Mouse (Mus musculus): ENCODE measurements around the gene Itga8.

Gene Itga8

GRCm38 (mm10) chr2:12301431-12302170 lies at the start of gene Itga8:
Gene Itga8, minus strand, starts transcription at chr2:12301922.
- DNase-seq: peak; percentile 35

- DNase-seq: no peak
These were observed 47.2 kb upstream of the Itga8 start for GRCm38 (mm10) chr2:12348914-12349313.

GRCm38 (mm10) chr2:12331962-12332361 lies 30.2 kb upstream of the Itga8 start:
- no peak for DNase-seq

- DNase-seq: no peak
These were observed 27.9 kb upstream of the Itga8 start for GRCm38 (mm10) chr2:12329620-12330019.

GRCm38 (mm10) chr2:12329068-12329407 lies 27.3 kb upstream of the Itga8 start:
- no peak for DNase-seq

GRCm38 (mm10) chr2:12328355-12329067 lies 26.8 kb upstream of the Itga8 start:
- no peak for DNase-seq

GRCm38 (mm10) chr2:12327691-12328354 lies 26.1 kb upstream of the Itga8 start:
- DNase-seq: no peak

GRCm38 (mm10) chr2:12327216-12327615 lies 25.5 kb upstream of the Itga8 start:
- no peak for DNase-seq

GRCm38 (mm10) chr2:12325868-12326267 lies 24.1 kb upstream of the Itga8 start:
- DNase-seq: no peak

GRCm38 (mm10) chr2:12325417-12325816 lies 23.7 kb upstream of the Itga8 start:
- DNase-seq: no peak

GRCm38 (mm10) chr2:12320914-12321313 lies 19.2 kb upstream of the Itga8 start:
- DNase-seq: no peak

GRCm38 (mm10) chr2:12318715-12319114 lies 17.0 kb upstream of the Itga8 start:
- DNase-seq: no peak

GRCm38 (mm10) chr2:12318036-12318435 lies 16.3 kb upstream of the Itga8 start:
- DNase-seq: no peak

GRCm38 (mm10) chr2:12317343-12317742 lies 15.6 kb upstream of the Itga8 start:
- no peak for DNase-seq

GRCm38 (mm10) chr2:12316361-12316760 lies 14.6 kb upstream of the Itga8 start:
- no peak for DNase-seq

GRCm38 (mm10) chr2:12314028-12314427 lies 12.3 kb upstream of the Itga8 start:
- no peak for DNase-seq

- no peak for DNase-seq
These were observed 6.7 kb upstream of the Itga8 start for GRCm38 (mm10) chr2:12308466-12308865.

- no peak for DNase-seq
These were observed 5.6 kb upstream of the Itga8 start for GRCm38 (mm10) chr2:12307311-12307710.

- no peak for DNase-seq
These were observed 3.4 kb upstream of the Itga8 start for GRCm38 (mm10) chr2:12305064-12305650.

GRCm38 (mm10) chr2:12300449-12301228 lies 1.1 kb downstream of the Itga8 start:
- DNase-seq: no peak

GRCm38 (mm10) chr2:12297287-12297686 lies 4.4 kb downstream of the Itga8 start:
- no peak for DNase-seq

- DNase-seq: no peak
These were observed 6.6 kb downstream of the Itga8 start for GRCm38 (mm10) chr2:12295150-12295549.

- no peak for DNase-seq
These were observed 7.7 kb downstream of the Itga8 start for GRCm38 (mm10) chr2:12294060-12294459.
